Mouse (Mus musculus): Measurements from ENCODE around the gene Tstd2. TPM values are rescaled to one million over a fixed set of nuclear protein-coding genes. Genes with fewer than 3 reads are reported as not detected.

The Tstd2 gene
- polyA plus RNA-seq, 1 experiment from 2014 or later, result 24.9 TPM

GRCm38 (mm10) chr4:46110084-46110483 lies 28.4 kb downstream of the Tstd2 start:
- Histone ChIP-seq H3K27me3 (ENCODE audit: control insufficient read depth, insufficient read depth, low read depth, low read length) (no peaks in the 10 kb centered on the region), H3K4me2 (ENCODE audit: low read length) (no peak overlapping the region), H3K27ac (ENCODE audit: low read length) (no peak overlapping the region), H3K9me3 (replicated peaks; ENCODE audit: control insufficient read depth, low read length, poor library complexity, severe bottlenecking) (no peaks in the 10 kb centered on the region), H3K36me3 (ENCODE audit: control insufficient read depth, insufficient read depth, low read length) (no peaks in the 10 kb centered on the region), H3K9ac (ENCODE audit: low read depth, low read length) (no peak overlapping the region), H3K4me3 (ENCODE audit: low read depth, low read length) (no peak overlapping the region), H3K4me1 (ENCODE audit: control insufficient read depth, insufficient read depth, low read length) (no peaks in the 10 kb centered on the region)
- 90% methylated on average over 8 of the region's 8 CpGs for WGBS
- ATAC-seq, result no peak

GRCm38 (mm10) chr4:46102078-46102769 lies 36.3 kb downstream of the Tstd2 start:
- Histone ChIP-seq H3K4me3 (ENCODE audit: low read depth, low read length) (no peak overlapping the region), H3K9me3 (replicated peaks; ENCODE audit: control insufficient read depth, low read length, poor library complexity, severe bottlenecking) (no peaks in the 10 kb centered on the region), H3K27ac (ENCODE audit: low read length) (no peak overlapping the region), H3K36me3 (ENCODE audit: control insufficient read depth, insufficient read depth, low read length) (no peaks in the 10 kb centered on the region), H3K9ac (ENCODE audit: low read depth, low read length) (no peak overlapping the region), H3K4me1 (ENCODE audit: control insufficient read depth, insufficient read depth, low read length) (no peaks in the 10 kb centered on the region), H3K4me2 (ENCODE audit: low read length) (no peak overlapping the region), H3K27me3 (ENCODE audit: control insufficient read depth, insufficient read depth, low read depth, low read length) (no peaks in the 10 kb centered on the region)
- ATAC-seq, result no peak
- 93% methylated on average over 10 of the region's 10 CpGs for WGBS

- H3K9me3 ChIP-seq (replicated peaks; ENCODE audit: control insufficient read depth, low read length, poor library complexity, severe bottlenecking), result no peaks in the 10 kb centered on the region
- H3K4me2 ChIP-seq (ENCODE audit: low read length), result no peak overlapping the region
- no peak overlapping the region for H3K4me3 ChIP-seq (ENCODE audit: low read depth, low read length)
- 46% methylated on average over 14 of the region's 14 CpGs for WGBS
- no peaks in the 10 kb centered on the region for H3K36me3 ChIP-seq (ENCODE audit: control insufficient read depth, insufficient read depth, low read length)
- no peak for ATAC-seq
- H3K27me3 ChIP-seq (ENCODE audit: control insufficient read depth, insufficient read depth, low read depth, low read length), result no peaks in the 10 kb centered on the region
- no peaks in the 10 kb centered on the region for H3K4me1 ChIP-seq (ENCODE audit: control insufficient read depth, insufficient read depth, low read length)
- H3K27ac ChIP-seq (ENCODE audit: low read length), result no peak overlapping the region
- H3K9ac ChIP-seq (ENCODE audit: low read depth, low read length), result no peak overlapping the region
These were observed 37.2 kb downstream of the Tstd2 start for GRCm38 (mm10) chr4:46101211-46101711.

GRCm38 (mm10) chr4:46100539-46100938 lies 38.0 kb downstream of the Tstd2 start:
- H3K4me1 ChIP-seq (ENCODE audit: control insufficient read depth, insufficient read depth, low read length), result no peaks in the 10 kb centered on the region
- no peaks in the 10 kb centered on the region for H3K9me3 ChIP-seq (replicated peaks; ENCODE audit: control insufficient read depth, low read length, poor library complexity, severe bottlenecking)
- no peaks in the 10 kb centered on the region for H3K27me3 ChIP-seq (ENCODE audit: control insufficient read depth, insufficient read depth, low read depth, low read length)
- no peak overlapping the region for H3K27ac ChIP-seq (ENCODE audit: low read length)
- H3K36me3 ChIP-seq (ENCODE audit: control insufficient read depth, insufficient read depth, low read length), result no peaks in the 10 kb centered on the region
- WGBS, result 90% methylated on average over 6 of the region's 7 CpGs
- no peak for ATAC-seq
- no peak overlapping the region for H3K9ac ChIP-seq (ENCODE audit: low read depth, low read length)
- no peak overlapping the region for H3K4me3 ChIP-seq (ENCODE audit: low read depth, low read length)
- H3K4me2 ChIP-seq (ENCODE audit: low read length), result no peak overlapping the region

DNA sequence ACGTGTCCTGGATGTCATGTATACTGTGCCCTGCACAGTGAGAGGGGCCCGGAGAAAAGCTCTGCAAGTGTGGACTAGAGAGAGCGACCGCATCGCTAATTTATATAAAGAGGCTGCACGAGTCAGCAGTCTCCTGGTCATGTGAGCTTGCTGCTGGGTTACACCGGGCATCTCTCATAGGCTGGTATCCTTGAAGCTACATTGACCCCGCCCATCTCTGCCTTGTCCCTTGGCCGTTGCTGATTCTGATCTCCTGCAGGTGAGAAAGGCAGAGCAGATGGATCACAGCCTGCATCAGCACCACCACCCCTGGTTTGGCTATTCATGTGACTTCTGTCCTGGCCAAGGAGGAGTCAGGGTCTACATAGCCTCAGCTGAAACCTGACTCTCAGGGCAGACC lies 39.4 kb downstream of the Tstd2 start:
- Histone ChIP-seq H3K4me2 (ENCODE audit: low read length) (no peak overlapping the region), H3K4me3 (ENCODE audit: low read depth, low read length) (no peak overlapping the region), H3K4me1 (ENCODE audit: control insufficient read depth, insufficient read depth, low read length) (no peaks in the 10 kb centered on the region), H3K27me3 (ENCODE audit: control insufficient read depth, insufficient read depth, low read depth, low read length) (no peaks in the 10 kb centered on the region), H3K27ac (ENCODE audit: low read length) (no peak overlapping the region), H3K9me3 (replicated peaks; ENCODE audit: control insufficient read depth, low read length, poor library complexity, severe bottlenecking) (no peaks in the 10 kb centered on the region), H3K36me3 (ENCODE audit: control insufficient read depth, insufficient read depth, low read length) (no peaks in the 10 kb centered on the region), H3K9ac (ENCODE audit: low read depth, low read length) (no peak overlapping the region)
- no peak for ATAC-seq
- 78% methylated on average over 9 of the region's 9 CpGs for WGBS

DNA sequence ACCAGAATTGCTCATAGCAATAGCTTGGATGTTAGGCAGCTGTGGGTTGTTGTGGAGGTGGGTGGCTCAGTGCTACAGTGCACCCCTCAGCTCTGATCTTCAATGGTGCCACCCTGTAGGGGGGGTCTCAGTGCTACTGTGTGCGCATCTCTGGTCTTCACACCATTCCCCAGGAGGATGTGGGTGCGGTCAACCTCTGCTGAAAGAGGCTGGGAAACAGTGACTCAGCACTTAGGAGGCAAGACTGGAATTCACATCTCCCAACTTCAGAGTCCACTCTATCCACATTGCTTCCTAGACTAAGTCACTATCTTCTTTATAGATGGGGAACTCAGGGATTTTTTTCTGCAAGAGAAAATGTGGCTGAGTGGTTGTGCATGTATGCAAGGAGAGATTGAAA lies 40.9 kb downstream of the Tstd2 start:
- no peak overlapping the region for H3K4me3 ChIP-seq (ENCODE audit: low read depth, low read length)
- no peak overlapping the region for H3K9ac ChIP-seq (ENCODE audit: low read depth, low read length)
- no peaks in the 10 kb centered on the region for H3K9me3 ChIP-seq (replicated peaks; ENCODE audit: control insufficient read depth, low read length, poor library complexity, severe bottlenecking)
- no peak overlapping the region for H3K27ac ChIP-seq (ENCODE audit: low read length)
- H3K27me3 ChIP-seq (ENCODE audit: control insufficient read depth, insufficient read depth, low read depth, low read length), result no peaks in the 10 kb centered on the region
- WGBS, result 93% methylated on average over 2 of the region's 2 CpGs
- no peaks in the 10 kb centered on the region for H3K4me1 ChIP-seq (ENCODE audit: control insufficient read depth, insufficient read depth, low read length)
- no peaks in the 10 kb centered on the region for H3K36me3 ChIP-seq (ENCODE audit: control insufficient read depth, insufficient read depth, low read length)
- H3K4me2 ChIP-seq (ENCODE audit: low read length), result no peak overlapping the region
- no peak for ATAC-seq

DNA sequence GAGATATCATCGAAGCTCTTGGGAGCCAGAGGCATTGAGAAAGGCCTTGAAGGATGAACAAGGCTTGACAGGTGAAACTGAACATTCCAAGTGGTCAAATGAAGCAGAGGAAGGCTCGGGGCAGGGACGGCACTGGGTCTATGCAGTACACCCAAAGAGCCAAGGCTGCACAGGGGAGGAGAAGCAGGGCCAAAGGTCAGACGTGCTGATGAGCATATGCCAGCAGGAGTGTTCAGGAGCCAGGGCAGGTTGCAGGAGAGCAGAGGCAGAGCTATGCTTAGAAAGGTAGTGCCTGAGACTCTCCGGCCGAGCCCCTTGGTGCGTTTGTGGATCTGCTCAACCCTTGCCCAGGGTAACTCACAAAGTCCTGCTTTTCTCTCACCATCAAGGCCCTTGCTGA lies 41.9 kb downstream of the Tstd2 start:
- no peak overlapping the region for H3K4me3 ChIP-seq (ENCODE audit: low read depth, low read length)
- H3K4me1 ChIP-seq (ENCODE audit: control insufficient read depth, insufficient read depth, low read length), result no peaks in the 10 kb centered on the region
- WGBS, result 93% methylated on average over 7 of the region's 7 CpGs
- no peak for ATAC-seq
- H3K9me3 ChIP-seq (replicated peaks; ENCODE audit: control insufficient read depth, low read length, poor library complexity, severe bottlenecking), result no peaks in the 10 kb centered on the region
- H3K36me3 ChIP-seq (ENCODE audit: control insufficient read depth, insufficient read depth, low read length), result no peaks in the 10 kb centered on the region
- H3K27me3 ChIP-seq (ENCODE audit: control insufficient read depth, insufficient read depth, low read depth, low read length), result no peaks in the 10 kb centered on the region
- no peak overlapping the region for H3K9ac ChIP-seq (ENCODE audit: low read depth, low read length)
- H3K27ac ChIP-seq (ENCODE audit: low read length), result no peak overlapping the region
- no peak overlapping the region for H3K4me2 ChIP-seq (ENCODE audit: low read length)

- H3K27ac ChIP-seq (ENCODE audit: low read length), result no peak overlapping the region
- H3K27me3 ChIP-seq (ENCODE audit: control insufficient read depth, insufficient read depth, low read depth, low read length), result no peaks in the 10 kb centered on the region
- ATAC-seq, result no peak
- no peak overlapping the region for H3K4me2 ChIP-seq (ENCODE audit: low read length)
- no peaks in the 10 kb centered on the region for H3K36me3 ChIP-seq (ENCODE audit: control insufficient read depth, insufficient read depth, low read length)
- no peak overlapping the region for H3K9ac ChIP-seq (ENCODE audit: low read depth, low read length)
- no peak overlapping the region for H3K4me3 ChIP-seq (ENCODE audit: low read depth, low read length)
- WGBS, result 87% methylated on average over 3 of the region's 3 CpGs
- no peaks in the 10 kb centered on the region for H3K4me1 ChIP-seq (ENCODE audit: control insufficient read depth, insufficient read depth, low read length)
- no peaks in the 10 kb centered on the region for H3K9me3 ChIP-seq (replicated peaks; ENCODE audit: control insufficient read depth, low read length, poor library complexity, severe bottlenecking)
These were observed 42.7 kb downstream of the Tstd2 start for GRCm38 (mm10) chr4:46095826-46096159.

DNA sequence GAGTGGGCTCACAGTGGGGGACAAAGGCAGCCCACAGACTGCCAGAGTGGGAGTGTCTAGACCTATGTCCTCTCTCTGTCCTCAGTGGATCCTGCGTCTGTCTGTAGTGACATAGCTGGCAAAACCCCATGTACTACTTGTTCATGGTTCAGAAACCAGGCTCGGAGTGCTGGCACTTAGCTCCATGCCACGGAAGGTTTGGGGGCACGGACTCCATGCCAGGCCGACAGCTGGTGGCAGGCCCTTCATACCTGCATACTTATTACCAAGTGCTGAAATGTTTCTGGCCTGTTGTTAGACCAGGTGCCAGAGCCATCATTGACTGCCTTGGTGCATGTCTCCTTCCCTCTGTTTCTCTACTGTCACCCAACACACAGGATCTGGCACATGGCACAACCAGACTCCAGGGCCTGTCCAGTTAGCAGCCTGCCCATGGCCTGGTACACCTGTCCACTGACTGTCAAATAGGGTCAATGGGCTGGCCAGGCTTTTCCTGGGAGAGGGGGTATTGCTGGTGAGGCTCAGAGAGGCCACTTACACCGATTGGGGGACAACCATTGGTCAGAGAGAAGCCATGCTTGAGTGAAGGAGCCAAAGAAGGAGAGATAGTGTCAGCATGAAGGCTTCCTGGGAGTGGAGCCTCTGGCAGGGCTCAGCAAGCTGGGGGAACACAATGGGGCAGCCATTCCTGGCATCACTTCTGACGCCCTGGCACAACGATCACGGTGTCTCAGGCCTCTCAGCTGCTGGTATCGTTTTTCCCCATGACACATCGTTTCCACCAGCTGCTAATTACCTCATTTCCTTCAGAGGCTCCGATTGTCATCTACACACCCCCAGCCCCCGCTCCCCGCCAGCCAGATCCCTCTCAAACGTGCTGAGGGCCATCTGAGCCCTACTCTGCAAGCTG lies 43.3 kb downstream of the Tstd2 start:
- no peaks in the 10 kb centered on the region for H3K4me1 ChIP-seq (ENCODE audit: control insufficient read depth, insufficient read depth, low read length)
- no peaks in the 10 kb centered on the region for H3K9me3 ChIP-seq (replicated peaks; ENCODE audit: control insufficient read depth, low read length, poor library complexity, severe bottlenecking)
- H3K27me3 ChIP-seq (ENCODE audit: control insufficient read depth, insufficient read depth, low read depth, low read length), result no peaks in the 10 kb centered on the region
- no peak overlapping the region for H3K4me3 ChIP-seq (ENCODE audit: low read depth, low read length)
- whole genome bisulfite sequencing, result 61% methylated on average over 15 of the region's 15 CpGs
- H3K4me2 ChIP-seq (ENCODE audit: low read length), result no peak overlapping the region
- H3K27ac ChIP-seq (ENCODE audit: low read length), result no peak overlapping the region
- no peak; the same call in 1 of the 2 replicates for ATAC-seq
- H3K36me3 ChIP-seq (ENCODE audit: control insufficient read depth, insufficient read depth, low read length), result no peaks in the 10 kb centered on the region
- no peak overlapping the region for H3K9ac ChIP-seq (ENCODE audit: low read depth, low read length)

Measured in midbrain, embryonic 16.5 days (tissue).